Mouse (Mus musculus) heart, adult 2 months (tissue): ENCODE data around the gene Samd11.

ENCODE experiments used
- CTCF ChIP-seq: fragments of 200-600 bp; IDR thresholded peaks from 2 replicates; pipeline ENCODE4 v1.8.1; 2022; ENCODE audit warnings: antibody characterized with exemption, mild to moderate bottlenecking, moderate library complexity
- EP300 ChIP-seq: fragments of 200-500 bp; IDR thresholded peaks from 2 replicates; pipeline ENCODE4 v1.6.1; 2011; ENCODE audit warnings: low read depth, low read length, control low read depth; ENCODE audit not compliant: insufficient read depth
- POLR2A ChIP-seq: fragments of 200-500 bp; IDR thresholded peaks from 2 replicates; pipeline ENCODE4 v1.6.1; 2011; ENCODE audit warnings: mild to moderate bottlenecking, low read depth, low read length, control low read depth; ENCODE audit not compliant: insufficient read depth

DNA sequence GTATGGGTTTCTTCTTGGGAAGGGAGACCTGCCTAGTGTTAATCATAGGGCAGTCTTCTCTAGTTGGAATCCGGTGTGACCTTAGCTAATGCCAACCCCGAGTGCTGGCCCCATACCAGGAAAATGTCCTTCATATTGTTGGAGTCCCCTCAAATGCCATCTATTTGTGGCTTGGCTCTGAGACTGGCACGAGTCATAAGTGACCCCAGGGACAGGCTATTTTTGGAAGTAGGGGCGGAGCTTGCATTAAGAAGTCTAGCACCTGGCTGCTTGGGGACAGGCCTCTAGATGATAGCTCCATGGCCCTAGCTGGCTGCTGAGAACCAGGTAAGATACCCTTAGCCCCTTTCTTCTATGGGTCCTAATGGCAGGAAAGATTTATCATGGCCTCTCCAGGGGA lies 39.8 kb downstream of the Samd11 start, which contains the start of gene Perm1:
- TF ChIP-seq POLR2A: peak; percentile 91
- no peak for TF ChIP-seq CTCF
- peak; percentile 91; the same call in 1 of the 2 replicates for TF ChIP-seq EP300
